Mouse (Mus musculus) A20 (cell line): ENCODE measurements around the gene Actr1a.

Experiments
- DNase-seq: peaks from one replicate; pipeline ENCODE4 v3.0.0-alpha.2; 2011; ENCODE audit warnings: low read depth, low spot score

Actr1a gene

GRCm38 (mm10) chr19:46399886-46400285 lies 4.3 kb upstream of the Actr1a start:
- no peak for DNase-seq

- DNase-seq: no peak
Observed at GRCm38 (mm10) chr19:46399372-46399771, 3.8 kb upstream of the Actr1a start.

DNA sequence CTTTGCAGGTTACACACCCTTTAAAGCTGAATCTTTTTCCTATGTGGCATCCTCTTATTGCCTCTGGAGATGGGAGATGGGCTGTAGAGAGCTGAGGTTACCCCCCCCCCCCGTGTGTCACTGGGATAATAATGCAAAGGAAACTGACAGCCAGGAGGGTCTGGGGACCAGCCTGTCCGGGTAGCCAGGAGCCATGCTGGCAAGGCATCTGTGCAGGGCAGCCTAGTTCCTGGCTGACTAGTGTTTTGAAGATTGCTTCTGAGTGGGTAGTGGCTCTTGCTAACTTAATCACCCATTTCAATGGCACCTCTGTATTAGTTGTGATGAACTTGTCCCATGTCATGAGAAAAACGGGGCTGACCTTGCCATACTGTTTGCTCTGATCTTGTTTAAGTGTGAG lies 2.9 kb upstream of the Actr1a start:
- no peak for DNase-seq

GRCm38 (mm10) chr19:46397436-46398001 lies 2.0 kb upstream of the Actr1a start:
- peak; percentile 57 for DNase-seq

DNA sequence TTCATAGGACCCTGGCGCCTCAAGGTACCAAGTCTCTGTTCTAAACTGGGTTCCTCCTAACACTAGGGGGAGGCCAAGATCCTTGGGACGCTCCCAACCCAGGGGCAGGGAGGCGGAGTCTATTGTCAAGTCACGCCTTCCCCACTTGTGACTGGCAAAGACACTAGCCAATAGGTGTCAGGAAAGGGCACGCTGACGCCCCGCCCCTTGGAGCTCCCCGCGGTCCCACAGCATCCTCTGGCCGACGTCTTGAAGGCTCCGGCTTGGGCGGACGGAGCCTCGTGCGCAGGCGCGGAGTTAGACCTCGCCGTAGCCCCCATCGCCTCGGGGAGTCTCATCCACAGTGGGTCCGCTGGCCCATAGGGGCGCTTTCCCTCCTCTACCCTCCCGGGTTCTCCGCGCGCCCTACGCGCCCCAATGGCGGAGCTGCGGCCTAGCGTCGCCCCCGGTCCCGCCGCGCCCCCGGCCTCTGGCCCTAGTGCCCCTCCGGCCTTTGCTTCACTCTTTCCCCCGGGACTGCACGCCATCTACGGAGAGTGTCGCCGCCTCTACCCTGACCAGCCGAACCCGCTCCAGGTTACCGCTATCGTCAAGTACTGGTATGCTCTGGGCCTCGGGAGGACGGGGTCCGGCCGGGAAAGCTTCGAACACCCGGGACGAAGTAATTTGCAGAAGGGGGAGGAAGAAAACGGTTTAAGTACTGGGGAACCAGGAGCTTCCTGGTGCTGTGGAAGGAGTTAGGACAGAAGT lies 1.3 kb upstream of the Actr1a start, which contains the start of gene Sufu:
Sufu (plus strand) TSS at position 211 of the 750 bp plus-strand sequence.
- peak; percentile 99 for DNase-seq

GRCm38 (mm10) chr19:46396109-46396508 lies 561 bp upstream of the Actr1a start:
- DNase-seq: no peak

- DNase-seq: no peak
Observed at GRCm38 (mm10) chr19:46394712-46395108, 838 bp downstream of the Actr1a start.

GRCm38 (mm10) chr19:46392018-46392417 lies 3.5 kb downstream of the Actr1a start:
- DNase-seq: peak; percentile 70

DNA sequence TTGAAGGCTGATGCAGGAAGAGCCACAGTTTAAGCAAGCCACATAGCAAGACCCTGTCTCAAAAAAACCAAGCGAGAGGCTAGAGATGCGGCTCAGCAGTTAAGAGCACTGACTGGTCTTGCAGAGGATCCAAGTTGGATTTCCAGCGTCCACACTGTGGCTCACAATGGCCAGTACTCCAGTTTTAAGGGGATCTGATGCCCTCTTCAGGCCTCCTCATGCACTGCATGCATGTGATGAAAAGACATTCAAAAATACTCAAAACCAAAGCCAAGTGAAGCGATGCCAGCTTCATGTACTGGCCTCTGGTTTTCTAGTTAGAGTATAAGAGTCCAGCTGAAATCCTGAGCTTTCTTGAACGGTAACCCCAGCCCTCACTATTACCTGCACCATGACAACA lies 5.7 kb downstream of the Actr1a start:
- DNase-seq: peak; percentile 27

- no peak for DNase-seq
Observed at GRCm38 (mm10) chr19:46382275-46382674, 13.3 kb downstream of the Actr1a start.

GRCm38 (mm10) chr19:46375891-46376290 lies 19.7 kb downstream of the Actr1a start:
- DNase-seq: no peak

DNA sequence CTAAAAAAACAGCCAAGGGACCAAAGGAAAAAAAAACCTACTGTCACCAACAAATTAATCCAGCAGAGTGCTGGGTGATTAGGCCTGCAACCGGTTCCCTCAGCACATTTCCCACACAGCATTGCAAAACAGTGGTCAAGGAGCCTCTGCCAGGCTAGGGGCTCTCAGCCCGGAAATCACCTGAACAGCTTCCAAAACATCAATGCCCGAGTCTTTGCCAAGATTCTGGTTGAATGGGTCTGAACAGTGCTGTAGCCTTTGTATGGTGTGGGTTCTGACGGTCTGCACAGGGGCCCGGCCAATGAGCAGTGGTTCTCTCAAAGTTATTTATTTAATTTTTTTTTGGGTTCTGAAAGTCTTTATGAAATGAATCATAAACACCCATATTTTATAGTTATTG lies 20.1 kb downstream of the Actr1a start:
- DNase-seq: no peak

- DNase-seq: no peak
Observed at GRCm38 (mm10) chr19:46374477-46375088, 21.0 kb downstream of the Actr1a start.

GRCm38 (mm10) chr19:46369204-46369603 lies 26.3 kb downstream of the Actr1a start:
- DNase-seq: peak; percentile 53

DNA sequence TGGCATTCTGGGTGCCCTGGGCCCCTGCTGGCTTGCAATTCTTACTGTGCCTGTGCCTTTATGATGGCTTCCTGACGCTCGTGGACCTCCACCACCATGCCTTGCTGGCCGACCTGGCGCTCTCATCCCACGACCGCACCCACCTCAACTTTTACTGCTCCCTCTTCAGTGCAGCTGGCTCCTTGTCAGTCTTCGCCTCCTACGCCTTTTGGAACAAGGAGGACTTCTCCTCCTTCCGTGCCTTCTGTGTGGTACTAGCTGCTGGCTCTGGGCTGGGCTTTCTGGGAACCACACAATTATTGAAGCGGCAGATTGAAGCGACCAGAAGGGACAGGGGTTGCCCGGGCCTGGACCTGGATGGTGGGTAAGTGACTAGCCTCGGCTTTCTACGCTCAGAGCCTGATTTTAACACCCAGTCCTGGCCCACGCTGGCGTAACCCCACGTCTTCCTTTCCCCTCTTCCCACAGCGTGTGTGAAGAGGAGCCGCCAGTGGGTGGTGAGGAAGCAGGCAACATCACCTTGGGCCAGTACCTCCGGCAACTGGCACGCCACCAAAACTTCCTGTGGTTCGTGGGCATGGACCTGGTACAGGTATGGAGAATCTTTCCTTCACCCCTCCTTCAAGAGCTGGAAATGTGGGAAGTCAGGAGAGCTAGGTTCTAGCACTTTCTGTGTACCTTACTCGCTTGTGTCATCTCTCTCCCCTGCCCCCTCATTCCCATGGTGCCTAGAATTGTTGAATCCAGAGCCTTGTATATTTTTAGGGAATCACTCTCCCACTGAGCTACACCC lies 27.6 kb downstream of the Actr1a start:
- no peak for DNase-seq

GRCm38 (mm10) chr19:46363294-46364009 lies 32.1 kb downstream of the Actr1a start:
- no peak for DNase-seq

DNA sequence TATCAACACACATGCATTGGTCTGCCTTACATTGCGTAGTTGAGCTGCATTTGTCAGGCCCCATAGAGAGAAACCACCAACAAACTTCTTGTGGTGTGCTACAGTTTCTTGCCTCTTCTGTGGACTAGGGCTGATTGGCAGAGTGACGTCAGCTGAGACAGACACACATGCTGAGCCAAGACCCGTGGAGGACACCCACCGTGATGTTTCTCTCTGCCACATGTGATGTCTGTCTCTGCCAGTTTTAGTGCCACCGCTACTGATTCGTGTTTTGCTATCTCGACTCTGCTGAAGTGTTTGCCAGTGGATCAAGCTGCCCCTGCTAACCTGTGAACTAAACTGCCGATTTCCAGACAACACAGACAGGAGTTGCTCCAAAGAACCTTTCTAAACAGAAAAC lies 33.4 kb downstream of the Actr1a start:
- DNase-seq: no peak

DNA sequence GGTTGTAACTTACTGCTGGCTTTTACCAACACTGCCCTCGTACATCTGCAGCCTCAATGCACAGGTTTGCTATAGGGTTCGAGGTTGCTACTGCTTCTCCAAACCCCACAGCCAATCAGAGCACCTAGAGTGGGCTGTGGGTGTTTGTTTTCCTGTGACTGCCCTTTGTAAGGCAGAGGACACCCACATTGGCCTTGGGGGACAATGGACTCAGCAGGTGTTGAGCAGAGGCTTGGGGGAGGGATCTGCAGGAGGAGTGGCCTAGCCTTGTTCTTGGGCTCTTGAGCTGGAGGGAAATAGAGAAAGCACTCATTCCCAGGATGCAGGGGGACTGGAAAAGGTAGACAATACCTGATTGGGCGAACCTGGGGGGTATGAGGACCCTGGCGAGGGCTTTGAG lies 37.2 kb downstream of the Actr1a start:
- DNase-seq: no peak

- peak; percentile 21 for DNase-seq
Observed at GRCm38 (mm10) chr19:46357344-46358280, 37.9 kb downstream of the Actr1a start.

GRCm38 (mm10) chr19:46356701-46357138 lies 38.8 kb downstream of the Actr1a start:
- peak; percentile 94 for DNase-seq
